13 mouse cellular contexts compared by ENCODE assay signal in genomic region chr10:108596162-108596927, GRCm38 (mm10).
DNase-seq lines count a peak whose midpoint lies in the region; ATAC-seq and TF ChIP-seq lines count a peak whose summit lies in the region.
"Had no signal": no experiment of that assay in that cellular context is flagged by ENCODE, and none has a peak within 500 bp of the region (broad histone marks: within the 10 kb centered on the region; RNA-seq: fewer than 3 reads in every experiment).

No protein-coding gene starts in this region.

- DNase-seq in heart, adult 8-10 months (ENCODE audit: low spot score) = no peak
- DNase-seq in G1E (ENCODE audit: low spot score) (no peak), MEL (ENCODE audit: low read depth, low spot score) (peak; percentile 10)
- peak in 2 of 3 experiments; percentile 33 to 56 for DNase-seq in liver, embryonic 14.5 days (ENCODE audit: low read depth in 3 of 3, low spot score in 3 of 3)
- no peak for DNase-seq in midbrain, embryonic 10.5 days (ENCODE audit: low spot score)
- no peak for DNase-seq in urinary bladder, adult 2 months (ENCODE audit: low spot score)
- DNase-seq: cerebellum, adult 8-10 months; left cerebral cortex, postnatal 4 days; lung, postnatal 10 days had no signal

- no peaks in the 10 kb centered on the region for H3K79me2 ChIP-seq in MEL (ENCODE audit: control insufficient read depth, insufficient read depth, low read length, poor library complexity)

- no peak for ATAC-seq in heart, embryonic 16.5 days (replicated peaks; ENCODE audit: extremely low read depth, insufficient read depth, low FRiP score)
- peak; percentile 64 for ATAC-seq in G1E (ENCODE audit: extremely low read depth, insufficient number of reproducible peaks, low FRiP score, poor library complexity, severe bottlenecking)
- peak; percentile 80 for ATAC-seq in liver, embryonic 14.5 days (ENCODE audit: insufficient read depth)
- ATAC-seq: hindbrain, postnatal 0 days had no signal

- no peaks in the 10 kb centered on the region for H3K36me3 ChIP-seq in heart, embryonic 16.5 days (ENCODE audit: control insufficient read depth, insufficient read depth)
- H3K36me3 ChIP-seq in G1E (replicated peaks) (no peaks in the 10 kb centered on the region), MEL (ENCODE audit: control insufficient read depth in 1 of 2, insufficient read depth in 2 of 2, low read length in 2 of 2) (no peaks in the 10 kb centered on the region; a peak in 1 of 4 replicates)
- H3K36me3 ChIP-seq in liver, embryonic 14.5 days (replicated peaks; ENCODE audit: control insufficient read depth, insufficient read depth, low read depth) = no peaks in the 10 kb centered on the region
- peaks cover 4% of the 10 kb centered on the region for H3K36me3 ChIP-seq in midbrain, embryonic 10.5 days

- H3K9ac ChIP-seq in heart, embryonic 16.5 days (ENCODE audit: low read length) = peak overlapping the region; percentile 14; the same call in 1 of the 2 replicates
- H3K9ac ChIP-seq in MEL (ENCODE audit: control insufficient read depth, low read depth, low read length, poor library complexity, severe bottlenecking) = no peak overlapping the region
- peak overlapping the region; percentile 31 for H3K9ac ChIP-seq in liver, embryonic 14.5 days (replicated peaks)

- peaks cover 10% of the 10 kb centered on the region for H3K4me1 ChIP-seq in heart, embryonic 16.5 days (ENCODE audit: control insufficient read depth, insufficient read depth, low read length)
- H3K4me1 ChIP-seq in G1E (ENCODE audit: insufficient read depth, low read depth, low read length) (peaks cover 24% of the 10 kb centered on the region), MEL (ENCODE audit: control insufficient read depth in 1 of 2, insufficient read depth in 2 of 2, low read length in 2 of 2) (no peaks in the 10 kb centered on the region)
- peaks cover 15 to 16% of the 10 kb centered on the region in 2 experiments for H3K4me1 ChIP-seq in liver, embryonic 14.5 days (replicated peaks; ENCODE audit: control insufficient read depth in 2 of 2, insufficient read depth in 2 of 2, low read length in 1 of 2)
- H3K4me1 ChIP-seq in midbrain, embryonic 10.5 days = no peaks in the 10 kb centered on the region

- no peak for TF ChIP-seq POLR2A in MEL (IDR thresholded peaks at IDR 0.05; ENCODE audit: control insufficient read depth in 1 of 2, insufficient read depth in 1 of 2, low read depth in 1 of 2, low read length in 2 of 2, poor library complexity in 1 of 2)

- TF ChIP-seq CTCF in G1E (IDR thresholded peaks at IDR 0.05; ENCODE audit: low read depth, low read length) = no peak
- TF ChIP-seq CTCF in MEL (IDR thresholded peaks at IDR 0.05 in 2 of 3, conservative IDR thresholded peaks at IDR 0.05 in 1 of 3; ENCODE audit: control insufficient read depth in 1 of 3, insufficient read depth in 1 of 3, low read depth in 2 of 3, low read length in 3 of 3, poor library complexity in 1 of 3, severe bottlenecking in 1 of 3) = no peak
- no peak for TF ChIP-seq CTCF in liver, embryonic 14.5 days (IDR thresholded peaks at IDR 0.05; ENCODE audit: low read depth)

- peak in 1 of 2 experiments; percentile 41; a peak in 2 of 4 replicates for TF ChIP-seq EP300 in MEL (IDR thresholded peaks at IDR 0.05; ENCODE audit: low read depth in 1 of 2, low read length in 2 of 2)
- peak; percentile 64; the same call in 1 of the 2 replicates for TF ChIP-seq EP300 in liver, embryonic 14.5 days (IDR thresholded peaks at IDR 0.05; ENCODE audit: low read depth)

- no peak for TF ChIP-seq RAD21 in MEL (IDR thresholded peaks at IDR 0.05; ENCODE audit: low read depth, low read length)

- H3K9me3 ChIP-seq in heart, embryonic 16.5 days (replicated peaks; ENCODE audit: control insufficient read depth, low read length) = peaks cover 8% of the 10 kb centered on the region
- H3K9me3 ChIP-seq in G1E (replicated peaks) (peaks cover 6% of the 10 kb centered on the region), MEL (replicated peaks; ENCODE audit: insufficient read depth, low read length) (no peaks in the 10 kb centered on the region; the same call in 1 of the 2 replicates)
- peaks cover 3% of the 10 kb centered on the region; the same call in 1 of the 2 replicates for H3K9me3 ChIP-seq in liver, embryonic 14.5 days (ENCODE audit: control insufficient read depth, low read length)
- peaks cover 12% of the 10 kb centered on the region for H3K9me3 ChIP-seq in midbrain, embryonic 10.5 days (replicated peaks)

- 18% methylated on average over 11 of the region's 11 CpGs for WGBS in heart, embryonic 16.5 days
- 24% methylated on average over 11 of the region's 11 CpGs for WGBS in liver, embryonic 14.5 days (ENCODE audit: insufficient replicate concordance)
- WGBS in midbrain, embryonic 10.5 days = 73% methylated on average over 11 of the region's 11 CpGs

- H3K27ac ChIP-seq in heart, embryonic 16.5 days (ENCODE audit: low read length) = no peak overlapping the region
- H3K27ac ChIP-seq in MEL (ENCODE audit: control insufficient read depth, low read depth, low read length) = no peak overlapping the region
- peak overlapping the region; percentile 37 for H3K27ac ChIP-seq in liver, embryonic 14.5 days
- H3K27ac ChIP-seq in midbrain, embryonic 10.5 days (replicated peaks) = no peak overlapping the region
- H3K27ac ChIP-seq: hindbrain, postnatal 0 days had no signal

- H3K4me3 ChIP-seq in heart, embryonic 16.5 days (ENCODE audit: low read length) = no peak overlapping the region
- H3K4me3 ChIP-seq in G1E (ENCODE audit: low read depth, low read length) = peak overlapping the region; percentile 44; the same call in 1 of the 2 replicates
- H3K4me3 ChIP-seq in MEL (ENCODE audit: control insufficient read depth in 1 of 2, insufficient read depth in 1 of 2, low read depth in 2 of 2, low read length in 2 of 2) = no peak overlapping the region
- H3K4me3 ChIP-seq in liver, embryonic 14.5 days (ENCODE audit: insufficient read depth in 1 of 2, low read depth in 2 of 2, low read length in 2 of 2) = no peak overlapping the region
- H3K4me3 ChIP-seq in midbrain, embryonic 10.5 days = no peak overlapping the region
- H3K4me3 ChIP-seq: myocyte had no signal

- no peaks in the 10 kb centered on the region for H3K27me3 ChIP-seq in heart, embryonic 16.5 days (ENCODE audit: control insufficient read depth, insufficient read depth, low read length)
- H3K27me3 ChIP-seq in G1E (ENCODE audit: insufficient read depth, low read length) = no peaks in the 10 kb centered on the region
- H3K27me3 ChIP-seq in MEL (ENCODE audit: control insufficient read depth in 1 of 2, insufficient read depth in 2 of 2, low read length in 2 of 2) = no peaks in the 10 kb centered on the region
- no peaks in the 10 kb centered on the region for H3K27me3 ChIP-seq in liver, embryonic 14.5 days (ENCODE audit: control insufficient read depth, insufficient read depth, low read length)
- H3K27me3 ChIP-seq in midbrain, embryonic 10.5 days (ENCODE audit: low read depth, poor library complexity, severe bottlenecking) = no peaks in the 10 kb centered on the region

- H3K4me2 ChIP-seq in heart, embryonic 16.5 days (ENCODE audit: low read depth, low read length) = peak overlapping the region; percentile 47
- peak overlapping the region; percentile 47 for H3K4me2 ChIP-seq in liver, embryonic 14.5 days (ENCODE audit: low read depth)
- H3K4me2 ChIP-seq: midbrain, embryonic 11.5 days had no signal

TF ChIP-seq in MEL, 35 proteins besides CTCF, POLR2A, EP300 and RAD21:
- TF ChIP-seq TCF12 (IDR thresholded peaks at IDR 0.05; ENCODE audit: low read depth, low read length) (0 out of 2 replicates have a peak, but pooled peaks have one; percentile 15), MYC (IDR thresholded peaks at IDR 0.05; ENCODE audit: low read depth, low read length) (no peak)

Comparison
In these comparisons a context has a peak if more than half of its experiments do, and no peak if none do; other contexts are left out.
1. DNase-seq: peak in MEL (single experiment) and liver, embryonic 14.5 days (2 of 3); none in heart, adult 8-10 months (single experiment), G1E (single experiment), midbrain, embryonic 10.5 days (single experiment) and urinary bladder, adult 2 months (single experiment).